Mouse (Mus musculus): ENCODE results near the gene Actl6a. TPM values are rescaled to one million over a fixed set of nuclear protein-coding genes. Genes with fewer than 3 reads are reported as not detected.

The Actl6a gene
- 18.6 TPM for polyA plus RNA-seq (2014; fragmentation: Illumina TruSeq; extraction: RNeasy Lipid Tissue Mini Kit (QIAGEN cat#74804); ENCODE audit: low read depth, low replicate concordance)

GRCm38 (mm10) chr3:32705647-32706348 is at the start of gene Actl6a:
TSS of gene Actl6a (plus strand) at chr3:32706298.

GRCm38 (mm10) chr3:32736244-32737171 is 30.4 kb downstream of the Actl6a start, which contains the start of gene Ndufb5:
TSS of gene Ndufb5 (plus strand) at chr3:32736990.

GRCm38 (mm10) chr3:32737172-32737655 is 31.1 kb downstream of the Actl6a start, which contains the start of gene Mrpl47:
TSS of gene Mrpl47 (minus strand) at chr3:32737605.

Other genes with a start within 250 kb of the Actl6a start
- gene Kcnmb3, start 214.1 kb upstream of the Actl6a start, polyA plus RNA-seq (2014; fragmentation: Illumina TruSeq; extraction: RNeasy Lipid Tissue Mini Kit (QIAGEN cat#74804); ENCODE audit: low read depth, low replicate concordance): not detected
- gene Zfp639, start 196.0 kb upstream of the Actl6a start, polyA plus RNA-seq (2014; fragmentation: Illumina TruSeq; extraction: RNeasy Lipid Tissue Mini Kit (QIAGEN cat#74804); ENCODE audit: low read depth, low replicate concordance): 46.8 TPM
- gene Mfn1, start 176.8 kb upstream of the Actl6a start, polyA plus RNA-seq (2014; fragmentation: Illumina TruSeq; extraction: RNeasy Lipid Tissue Mini Kit (QIAGEN cat#74804); ENCODE audit: low read depth, low replicate concordance): 162 TPM
- 2.0 TPM for gene Gnb4, start 89.7 kb upstream of the Actl6a start, polyA plus RNA-seq (2014; fragmentation: Illumina TruSeq; extraction: RNeasy Lipid Tissue Mini Kit (QIAGEN cat#74804); ENCODE audit: low read depth, low replicate concordance)
- 316 TPM for gene Ndufb5, start 30.7 kb downstream of the Actl6a start, polyA plus RNA-seq (2014; fragmentation: Illumina TruSeq; extraction: RNeasy Lipid Tissue Mini Kit (QIAGEN cat#74804); ENCODE audit: low read depth, low replicate concordance)
- 31.0 TPM for gene Mrpl47, start 31.3 kb downstream of the Actl6a start, polyA plus RNA-seq (2014; fragmentation: Illumina TruSeq; extraction: RNeasy Lipid Tissue Mini Kit (QIAGEN cat#74804); ENCODE audit: low read depth, low replicate concordance)
- not detected for gene Usp13, start 111.2 kb downstream of the Actl6a start, polyA plus RNA-seq (2014; fragmentation: Illumina TruSeq; extraction: RNeasy Lipid Tissue Mini Kit (QIAGEN cat#74804); ENCODE audit: low read depth, low replicate concordance)

All from liver, adult 10 weeks (tissue).